Mouse (Mus musculus): ENCODE measurements at regions not wholly inside any gene's neighbourhood (a gene's known extent, or its start where the extent isn't known, plus 50 kb on each side); places are given as distances from the start of the nearest gene placed in this dataset.

- no peak for TF ChIP-seq CTCF (IDR thresholded peaks at IDR 0.05; ENCODE audit: low read depth)
- no peak for TF ChIP-seq EP300 (IDR thresholded peaks at IDR 0.05; ENCODE audit: low read depth)
Observed at GRCm38 (mm10) chr4:142975620-142976019, 237.2 kb downstream of the Prdm2 start.

All from liver, embryonic 14.5 days (tissue).